Mouse (Mus musculus): Measurements from ENCODE around the gene Gnai3. TPM values are rescaled to one million over a fixed set of nuclear protein-coding genes. Genes with fewer than 3 reads are reported as not detected.

Gene Gnai3
- polyA plus RNA-seq (2014; fragmentation: Illumina TruSeq; extraction: RNeasy Lipid Tissue Mini Kit (QIAGEN cat#74804); ENCODE audit: insufficient read depth, low read depth, low replicate concordance), result 49.2 TPM

DNA sequence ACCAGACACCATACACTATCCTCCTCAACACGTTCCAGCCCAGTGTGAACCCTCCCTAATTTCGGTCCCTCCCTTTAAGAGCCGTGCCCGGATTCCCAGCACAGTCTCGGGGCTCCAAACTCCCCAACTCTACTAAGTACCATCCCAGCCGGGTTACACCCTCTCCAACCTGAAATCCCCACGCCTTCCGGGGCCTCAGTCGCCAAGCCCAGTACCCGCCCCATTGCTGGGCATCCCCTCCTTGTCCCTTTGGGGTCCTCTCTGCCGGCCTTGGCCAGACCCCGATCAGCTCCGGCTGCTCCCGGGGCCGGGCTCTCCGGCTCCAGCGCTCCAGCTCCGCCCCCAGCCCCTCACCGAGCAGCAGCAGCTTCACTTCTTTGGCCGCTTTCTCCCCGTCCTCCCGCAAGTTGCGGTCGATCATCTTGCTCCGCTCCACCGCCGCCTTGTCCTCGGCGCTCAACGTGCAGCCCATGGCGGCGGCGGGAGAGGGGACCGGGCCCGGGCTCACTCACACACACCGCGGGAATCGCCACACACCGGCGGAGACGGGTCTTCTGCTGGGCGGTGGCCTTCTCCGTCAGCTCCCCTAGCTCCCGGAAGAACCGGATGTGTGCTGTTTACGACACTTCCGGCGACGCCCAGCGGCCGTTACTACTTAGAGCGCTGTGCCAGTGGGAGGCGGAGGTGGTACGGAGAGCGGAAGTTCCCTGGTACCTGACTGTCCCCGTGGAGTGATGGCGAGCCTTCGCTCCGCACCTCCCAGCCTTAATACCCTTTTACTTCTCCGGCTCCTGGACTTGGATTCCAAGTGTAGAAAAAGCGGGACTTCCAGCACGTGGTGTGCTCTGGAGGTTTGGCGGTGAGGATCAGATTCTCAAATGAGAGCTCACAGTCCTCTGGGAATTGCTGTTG, at the start of gene Gnai3:
TSS of gene Gnai3 (minus strand) at position 613 of the 912 bp plus-strand sequence.

DNA sequence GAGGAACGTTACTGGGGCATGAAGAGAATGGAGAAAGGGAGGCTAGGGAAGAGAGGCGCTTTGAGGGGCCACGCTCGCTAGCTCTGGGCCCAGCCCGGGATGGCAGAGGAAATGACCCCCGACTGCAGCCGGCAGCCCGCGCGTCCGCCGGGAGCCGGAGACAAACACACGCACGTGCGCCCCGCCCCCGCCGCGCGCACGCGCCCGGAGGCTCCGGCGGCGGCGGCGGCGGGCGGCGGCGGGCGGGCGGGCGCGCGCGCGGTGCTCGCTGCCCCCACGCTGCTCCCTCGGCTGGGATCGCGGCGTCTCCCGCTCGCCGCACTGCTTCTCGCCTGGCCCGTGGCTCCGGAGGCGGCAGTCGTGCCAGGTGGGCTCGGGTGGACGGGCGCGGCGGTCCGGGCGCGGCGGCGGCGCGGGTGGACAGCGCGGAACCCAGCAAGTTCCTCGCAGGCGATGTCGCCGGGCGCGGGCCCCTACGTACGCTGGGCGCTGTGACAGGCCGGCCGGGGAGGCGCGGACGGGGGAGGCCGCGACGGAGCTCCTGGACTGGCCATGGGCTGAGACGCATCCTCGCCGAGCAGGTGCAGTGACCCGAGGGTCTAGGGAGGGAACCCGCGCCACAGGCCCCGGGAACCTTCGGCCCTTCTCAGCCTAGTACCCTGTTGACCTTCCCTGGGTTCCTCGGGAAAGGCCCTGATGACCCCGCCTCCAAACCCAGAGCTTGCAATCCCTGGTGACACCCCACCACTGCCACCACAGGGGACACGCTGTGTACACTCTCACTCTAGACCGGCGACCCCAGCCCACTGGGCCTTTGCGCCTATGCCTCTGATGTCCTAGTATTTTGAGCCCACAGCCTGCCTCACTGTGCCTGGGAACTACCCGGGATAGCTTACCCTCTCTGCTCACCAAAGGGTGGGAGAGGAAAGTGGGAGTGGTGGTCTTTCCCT, 40.4 kb upstream of the Gnai3 start, which contains the start of gene Amigo1:
TSS of gene Amigo1 (plus strand) at position 238 of the 950 bp plus-strand sequence.

DNA sequence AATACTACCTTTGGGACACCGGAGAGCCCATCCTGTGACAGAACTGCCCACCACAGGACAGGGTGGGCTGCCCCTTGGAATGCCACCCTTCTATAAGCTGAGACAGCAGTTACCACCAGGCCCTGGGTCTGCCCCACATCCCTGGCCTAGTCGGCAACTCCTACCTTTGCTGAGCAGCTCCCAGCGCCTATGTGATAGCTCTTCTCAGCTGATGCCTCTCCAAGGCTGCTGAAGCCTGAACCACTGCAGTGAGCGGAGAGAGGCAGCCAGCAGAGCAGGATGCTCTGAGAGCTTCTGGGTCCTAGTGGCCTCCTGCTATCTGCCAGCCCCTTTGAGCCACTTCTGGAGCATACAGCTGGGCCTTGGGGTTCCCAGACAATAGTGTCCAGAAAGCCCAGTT, 8.7 kb upstream of the Gnai3 start, which contains the start of gene Gpr61:
TSS of gene Gpr61 (minus strand) at position 227 of the 400 bp plus-strand sequence.

DNA sequence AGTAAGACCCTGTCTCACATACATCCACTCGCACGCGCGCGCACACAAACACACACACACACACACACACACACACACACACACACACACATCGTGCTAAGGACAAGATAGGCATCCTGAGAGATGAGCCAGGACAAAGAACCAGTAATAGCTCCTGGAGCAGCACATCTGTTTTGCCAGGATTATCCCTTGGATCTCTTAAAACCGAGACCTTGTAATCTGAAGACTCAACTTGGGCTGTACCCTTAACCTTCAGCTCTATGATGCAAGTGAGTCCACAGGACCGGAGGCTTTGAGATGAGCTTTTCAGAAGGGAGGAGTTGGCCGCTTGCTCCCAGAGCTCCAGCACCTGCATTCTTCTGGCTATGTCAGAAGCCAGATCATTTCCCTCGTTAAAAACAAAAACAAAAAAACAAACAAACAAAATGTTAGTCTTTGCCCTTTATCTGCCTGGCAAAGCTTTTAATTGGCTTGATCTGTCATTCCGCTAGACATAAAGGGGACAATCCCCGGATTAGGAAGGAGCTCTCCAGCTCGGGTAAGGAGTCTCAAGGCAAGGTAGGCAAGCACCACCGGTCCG, 53.3 kb downstream of the Gnai3 start, which contains the start of gene Gnat2:
TSS of gene Gnat2 (plus strand) at position 254 of the 580 bp plus-strand sequence.

GRCm38 (mm10) chr3:108086470-108086979, 59.4 kb downstream of the Gnai3 start, which contains the start of gene Ampd2:
Ampd2 (minus strand) TSS chr3:108086651.

Other genes with a start within 250 kb of the Gnai3 start
- gene Gstm7, start 214.3 kb downstream of the Gnai3 start, polyA plus RNA-seq (2014; fragmentation: Illumina TruSeq; extraction: RNeasy Lipid Tissue Mini Kit (QIAGEN cat#74804); ENCODE audit: insufficient read depth, low read depth, low replicate concordance), result 7.9 TPM
- gene Gstm6, start 202.4 kb downstream of the Gnai3 start, polyA plus RNA-seq (2014; fragmentation: Illumina TruSeq; extraction: RNeasy Lipid Tissue Mini Kit (QIAGEN cat#74804); ENCODE audit: insufficient read depth, low read depth, low replicate concordance), result 5.0 TPM
- 0.30 TPM for gene Gstm3, start 176.9 kb downstream of the Gnai3 start, polyA plus RNA-seq (2014; fragmentation: Illumina TruSeq; extraction: RNeasy Lipid Tissue Mini Kit (QIAGEN cat#74804); ENCODE audit: insufficient read depth, low read depth, low replicate concordance)
- 236 TPM for gene Gstm2, start 159.7 kb downstream of the Gnai3 start, polyA plus RNA-seq (2014; fragmentation: Illumina TruSeq; extraction: RNeasy Lipid Tissue Mini Kit (QIAGEN cat#74804); ENCODE audit: insufficient read depth, low read depth, low replicate concordance)
- 591 TPM for gene Gstm1, start 128.2 kb downstream of the Gnai3 start, polyA plus RNA-seq (2014; fragmentation: Illumina TruSeq; extraction: RNeasy Lipid Tissue Mini Kit (QIAGEN cat#74804); ENCODE audit: insufficient read depth, low read depth, low replicate concordance)
- gene Gstm4, start 101.3 kb downstream of the Gnai3 start, polyA plus RNA-seq (2014; fragmentation: Illumina TruSeq; extraction: RNeasy Lipid Tissue Mini Kit (QIAGEN cat#74804); ENCODE audit: insufficient read depth, low read depth, low replicate concordance), result 15.8 TPM
- 11.1 TPM for gene Ampd2, start 59.5 kb downstream of the Gnai3 start, polyA plus RNA-seq (2014; fragmentation: Illumina TruSeq; extraction: RNeasy Lipid Tissue Mini Kit (QIAGEN cat#74804); ENCODE audit: insufficient read depth, low read depth, low replicate concordance)
- not detected for gene Gnat2, start 53.4 kb downstream of the Gnai3 start, polyA plus RNA-seq (2014; fragmentation: Illumina TruSeq; extraction: RNeasy Lipid Tissue Mini Kit (QIAGEN cat#74804); ENCODE audit: insufficient read depth, low read depth, low replicate concordance)
- gene Gpr61, start 8.7 kb upstream of the Gnai3 start, polyA plus RNA-seq (2014; fragmentation: Illumina TruSeq; extraction: RNeasy Lipid Tissue Mini Kit (QIAGEN cat#74804); ENCODE audit: insufficient read depth, low read depth, low replicate concordance), result not detected
- gene Amigo1, start 40.2 kb upstream of the Gnai3 start, polyA plus RNA-seq (2014; fragmentation: Illumina TruSeq; extraction: RNeasy Lipid Tissue Mini Kit (QIAGEN cat#74804); ENCODE audit: insufficient read depth, low read depth, low replicate concordance), result 5.9 TPM
- 6.2 TPM for gene Cyb561d1, start 55.1 kb upstream of the Gnai3 start, polyA plus RNA-seq (2014; fragmentation: Illumina TruSeq; extraction: RNeasy Lipid Tissue Mini Kit (QIAGEN cat#74804); ENCODE audit: insufficient read depth, low read depth, low replicate concordance)
- 2.5 TPM for gene Atxn7l2, start 64.8 kb upstream of the Gnai3 start, polyA plus RNA-seq (2014; fragmentation: Illumina TruSeq; extraction: RNeasy Lipid Tissue Mini Kit (QIAGEN cat#74804); ENCODE audit: insufficient read depth, low read depth, low replicate concordance)
- 0.10 TPM for gene Sypl2, start 80.5 kb upstream of the Gnai3 start, polyA plus RNA-seq (2014; fragmentation: Illumina TruSeq; extraction: RNeasy Lipid Tissue Mini Kit (QIAGEN cat#74804); ENCODE audit: insufficient read depth, low read depth, low replicate concordance)
- 107 TPM for gene Psma5, start 110.8 kb upstream of the Gnai3 start, polyA plus RNA-seq (2014; fragmentation: Illumina TruSeq; extraction: RNeasy Lipid Tissue Mini Kit (QIAGEN cat#74804); ENCODE audit: insufficient read depth, low read depth, low replicate concordance)
- 52.6 TPM for gene Sort1, start 137.9 kb upstream of the Gnai3 start, polyA plus RNA-seq (2014; fragmentation: Illumina TruSeq; extraction: RNeasy Lipid Tissue Mini Kit (QIAGEN cat#74804); ENCODE audit: insufficient read depth, low read depth, low replicate concordance)
- 21.6 TPM for gene Mybphl, start 218.8 kb upstream of the Gnai3 start, polyA plus RNA-seq (2014; fragmentation: Illumina TruSeq; extraction: RNeasy Lipid Tissue Mini Kit (QIAGEN cat#74804); ENCODE audit: insufficient read depth, low read depth, low replicate concordance)
- gene Psrc1, start 237.7 kb upstream of the Gnai3 start, polyA plus RNA-seq (2014; fragmentation: Illumina TruSeq; extraction: RNeasy Lipid Tissue Mini Kit (QIAGEN cat#74804); ENCODE audit: insufficient read depth, low read depth, low replicate concordance), result 1.6 TPM

All from lung, adult 10 weeks (tissue).